Mouse (Mus musculus) embryonic fibroblast, embryonic 13.5 days (primary cell): ENCODE data around the gene Gm28230.

ENCODE experiments used
- CTCF ChIP-seq: IDR thresholded peaks from 2 replicates; pipeline ENCODE4 v1.5.1; 2011; ENCODE audit warnings: mild to moderate bottlenecking, control low read depth, low read length, moderate library complexity, borderline replicate concordance; ENCODE audit not compliant: insufficient read depth
- POLR2A ChIP-seq: IDR thresholded peaks from 2 replicates; pipeline ENCODE4 v1.6.1; 2011; ENCODE audit warnings: low read depth, mild to moderate bottlenecking, control low read depth, low read length, moderate library complexity

- TF ChIP-seq CTCF (no peak), POLR2A (no peak)
These were observed 38.6 kb upstream of the Gm28230 start for GRCm38 (mm10) chr2:74687698-74688555.
